Mouse (Mus musculus) forebrain, embryonic 13.5 days (tissue): ENCODE results near the gene Zyg11b. TPM values are rescaled to one million over a fixed set of nuclear protein-coding genes. Genes with fewer than 3 reads are reported as not detected.

Experiments used
- ATAC-seq: fragments of 200-750 bp; cut with Nextera tagmentation; 2 replicates; pipeline ENCODE4 v1.8.0; 2017
- H3K27ac ChIP-seq: fragments of 300-500 bp; sonication (generic); 2 replicates; pipeline ENCODE4 v1.5.1; 2015; ENCODE audit warnings: inconsistent platforms, mild to moderate bottlenecking, moderate library complexity
- H3K27me3 ChIP-seq: fragments of 300-500 bp; sonication (generic); 2 replicates; pipeline ENCODE4 v1.6.1; 2015; ENCODE audit warnings: mild to moderate bottlenecking, inconsistent platforms
- H3K36me3 ChIP-seq: fragments of 300-500 bp; sonication (generic); 2 replicates; pipeline ENCODE4 v1.6.1; 2015; ENCODE audit warnings: mild to moderate bottlenecking, inconsistent platforms; ENCODE audit not compliant: poor library complexity, severe bottlenecking
- H3K4me1 ChIP-seq: fragments of 300-500 bp; sonication (generic); 2 replicates; pipeline ENCODE4 v1.6.1; 2015; ENCODE audit warnings: inconsistent platforms
- H3K4me2 ChIP-seq: fragments of 300-500 bp; sonication (generic); 2 replicates; pipeline ENCODE4 v1.6.1; 2015; ENCODE audit warnings: inconsistent platforms, mild to moderate bottlenecking, moderate library complexity
- H3K4me3 ChIP-seq: fragments of 300-500 bp; sonication (generic); 2 replicates; pipeline ENCODE4 v1.5.1; 2015; ENCODE audit warnings: mild to moderate bottlenecking, inconsistent platforms
- H3K9ac ChIP-seq: fragments of 300-500 bp; sonication (generic); 2 replicates; pipeline ENCODE4 v1.6.1; 2015; ENCODE audit warnings: mild to moderate bottlenecking, inconsistent platforms
- H3K9me3 ChIP-seq: fragments of 300-500 bp; sonication (generic); replicated peaks from 2 replicates; pipeline ENCODE4 v1.6.1; 2016; ENCODE audit warnings: inconsistent platforms
- WGBS: fragments of 180-500 bp; shearing (Covaris S2); methylation state at CpG from one replicate; pipeline ENCODE4 v1.1.7; 2015; 5-methylcytosine and 5-hydroxymethylcytosine counted together
- polyA plus RNA-seq: library from polyadenylated mRNA; unstranded; fragments of >200 nt; fragmentation: Nextera tagmentation; extraction: Ambion mirVana; gene quantifications from 2 replicates; pipeline ENCODE4 v1.2.1, GENCODE M21; 2015

Zyg11b gene
- polyA plus RNA-seq, 1 experiment from 2014 or later: 22.6 TPM

DNA sequence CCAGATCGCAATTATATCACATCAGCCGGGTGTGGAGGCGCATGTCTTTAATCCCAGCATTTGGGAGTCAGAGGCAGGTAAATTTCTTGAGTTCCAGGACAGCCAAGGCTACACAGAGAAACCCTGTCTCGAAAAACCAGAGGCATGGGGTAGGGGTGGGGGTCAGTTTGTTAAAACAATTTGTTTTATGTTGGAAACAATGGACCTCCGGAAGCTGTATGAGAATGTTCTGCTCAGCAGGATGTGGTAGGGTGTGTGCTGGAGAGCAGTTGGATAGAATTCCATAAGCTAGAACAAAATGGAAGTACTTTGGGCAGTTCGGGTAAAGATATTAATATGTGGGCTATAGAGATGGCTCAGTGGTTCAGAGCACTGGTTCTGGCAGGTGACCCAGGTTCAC is 34.5 kb upstream of the Zyg11b start:
- H3K27ac ChIP-seq: no peak overlapping the region
- H3K9ac ChIP-seq: no peak overlapping the region

GRCm38 (mm10) chr4:108332041-108332440 is 31.1 kb upstream of the Zyg11b start:
- Histone ChIP-seq H3K4me3 (no peak overlapping the region), H3K4me2 (no peak overlapping the region), H3K27ac (no peak overlapping the region), H3K9ac (no peak overlapping the region; the same call in 1 of the 2 replicates), H3K9me3 (no peaks in the 10 kb centered on the region), H3K4me1 (peaks cover 10% of the 10 kb centered on the region), H3K27me3 (no peaks in the 10 kb centered on the region), H3K36me3 (peaks cover 49% of the 10 kb centered on the region)
- 90% methylated on average over 9 of the region's 9 CpGs for WGBS
- no peak for ATAC-seq

More for the DNA sequence above, 34.5 kb upstream of the Zyg11b start:
- H3K27me3 ChIP-seq: no peaks in the 10 kb centered on the region
- peaks cover 67% of the 10 kb centered on the region for H3K36me3 ChIP-seq
- H3K9me3 ChIP-seq: no peaks in the 10 kb centered on the region
- H3K4me1 ChIP-seq: peaks cover 9% of the 10 kb centered on the region
- H3K4me3 ChIP-seq: no peak overlapping the region
- WGBS: 91% methylated on average over 6 of the region's 6 CpGs
- no peak for ATAC-seq
- H3K4me2 ChIP-seq: no peak overlapping the region

GRCm38 (mm10) chr4:108329840-108330239 is 28.9 kb upstream of the Zyg11b start:
- Histone ChIP-seq H3K9ac (no peak overlapping the region), H3K9me3 (no peaks in the 10 kb centered on the region), H3K27me3 (no peaks in the 10 kb centered on the region), H3K27ac (no peak overlapping the region; the same call in 1 of the 2 replicates), H3K4me1 (peaks cover 11% of the 10 kb centered on the region), H3K36me3 (peaks cover 36% of the 10 kb centered on the region), H3K4me3 (no peak overlapping the region), H3K4me2 (no peak overlapping the region)
- 95% methylated on average over 6 of the region's 6 CpGs for WGBS
- ATAC-seq: no peak

DNA sequence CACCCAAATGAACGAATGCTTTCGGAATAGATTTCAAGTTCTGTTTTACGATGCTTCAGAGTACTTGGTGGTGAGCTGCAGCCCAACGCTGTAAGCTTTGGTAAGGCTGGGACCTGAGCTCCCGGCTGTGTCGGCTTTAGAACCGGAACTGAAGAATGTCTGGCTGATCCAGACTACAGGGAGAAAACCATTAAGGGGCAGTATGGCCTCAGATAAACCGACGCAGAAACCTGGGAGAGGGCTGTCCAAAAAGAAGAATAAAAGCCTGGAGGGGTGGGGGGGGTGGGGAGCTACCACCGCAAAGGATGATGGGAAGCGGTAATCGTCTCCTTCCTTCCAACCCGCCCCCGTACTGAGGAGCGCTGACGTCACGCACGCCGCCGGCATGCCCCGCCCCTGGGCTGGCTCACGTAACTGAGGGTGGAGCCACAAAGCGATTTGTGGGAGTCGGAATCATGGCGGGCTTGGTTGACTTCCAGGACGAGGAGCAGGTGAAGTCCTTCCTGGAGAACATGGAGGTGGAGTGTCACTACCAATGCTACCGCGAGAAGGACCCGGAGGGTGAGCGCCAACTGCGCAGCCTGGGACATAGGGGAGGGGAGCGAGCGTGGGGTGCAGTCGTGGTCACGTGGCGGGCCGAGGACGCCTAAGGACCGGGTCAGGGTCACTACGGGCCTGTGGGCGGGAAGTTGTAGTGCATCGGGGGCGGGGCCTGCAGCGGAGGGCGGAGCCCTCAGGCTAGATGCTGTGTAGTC is 27.0 kb upstream of the Zyg11b start, which contains the start of gene Coa7:
Gene Coa7, plus strand, starts transcription at position 411 of the 755 bp plus-strand sequence.
- Histone ChIP-seq H3K27ac (peak within 1 kb of the TSS; percentile 94), H3K4me3 (peak within 1 kb of the TSS; percentile 65), H3K9me3 (no peaks in the 10 kb centered on the region), H3K4me1 (peaks cover 11% of the 10 kb centered on the region), H3K9ac (peak within 1 kb of the TSS; percentile 72), H3K36me3 (peaks cover 18% of the 10 kb centered on the region), H3K27me3 (no peaks in the 10 kb centered on the region), H3K4me2 (peak within 1 kb of the TSS; percentile 62)
- peak; percentile 95 for ATAC-seq
- WGBS: under 1% methylated on average over 45 of the region's 45 CpGs

DNA sequence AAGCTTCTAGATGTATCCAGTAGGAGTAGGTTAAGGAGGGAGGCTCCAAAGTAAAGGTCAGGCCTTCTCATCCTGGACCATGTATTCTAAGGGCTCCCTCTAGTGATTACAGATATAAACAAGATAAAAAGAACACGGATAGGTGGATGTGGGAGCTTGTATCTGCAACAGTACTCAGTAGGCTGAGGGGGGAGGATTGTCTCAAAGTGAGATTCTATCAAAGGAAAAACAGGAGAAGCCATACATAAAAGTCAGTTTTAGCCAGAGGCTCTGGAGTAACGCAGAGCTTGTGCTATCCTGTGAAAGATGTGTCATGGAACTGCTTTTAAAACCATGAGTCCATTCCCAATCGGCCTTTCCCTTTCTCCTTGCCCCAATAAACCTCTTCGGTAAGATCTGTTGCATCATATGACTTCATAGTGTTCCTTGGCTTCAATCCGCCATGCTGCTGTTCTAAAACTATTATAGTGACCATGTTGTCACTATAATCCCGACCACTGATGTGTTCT is 26.2 kb upstream of the Zyg11b start:
- Histone ChIP-seq H3K27ac (peak overlapping the region; percentile 94), H3K36me3 (peaks cover 11% of the 10 kb centered on the region), H3K9ac (peak overlapping the region; percentile 72), H3K4me2 (peak overlapping the region; percentile 62), H3K27me3 (no peaks in the 10 kb centered on the region), H3K4me3 (peak overlapping the region; percentile 65), H3K4me1 (peaks cover 11% of the 10 kb centered on the region), H3K9me3 (no peaks in the 10 kb centered on the region)
- peak; percentile 25; the same call in 1 of the 2 replicates for ATAC-seq
- WGBS: 40% methylated on average over 6 of the region's 6 CpGs

- Histone ChIP-seq H3K4me2 (no peak overlapping the region), H3K36me3 (no peaks in the 10 kb centered on the region), H3K4me1 (peaks cover 7% of the 10 kb centered on the region), H3K4me3 (no peak overlapping the region), H3K27ac (no peak overlapping the region), H3K9me3 (no peaks in the 10 kb centered on the region), H3K9ac (no peak overlapping the region), H3K27me3 (no peaks in the 10 kb centered on the region)
- no peak for ATAC-seq
- WGBS: 74% methylated on average over 5 of the region's 5 CpGs
Observed at GRCm38 (mm10) chr4:108323588-108323987, 22.7 kb upstream of the Zyg11b start.

GRCm38 (mm10) chr4:108320627-108321380 is 19.9 kb upstream of the Zyg11b start:
- H3K27ac ChIP-seq: no peak overlapping the region
- H3K4me2 ChIP-seq: no peak overlapping the region
- ATAC-seq: no peak
- H3K27me3 ChIP-seq: no peaks in the 10 kb centered on the region
- H3K4me1 ChIP-seq: no peaks in the 10 kb centered on the region
- no peaks in the 10 kb centered on the region for H3K9me3 ChIP-seq
- H3K36me3 ChIP-seq: no peaks in the 10 kb centered on the region
- no peak overlapping the region for H3K4me3 ChIP-seq
- no peak overlapping the region for H3K9ac ChIP-seq
- 79% methylated on average over 7 of the region's 7 CpGs for WGBS

GRCm38 (mm10) chr4:108319747-108320146 is 18.9 kb upstream of the Zyg11b start:
- Histone ChIP-seq H3K4me2 (no peak overlapping the region), H3K4me3 (no peak overlapping the region), H3K9me3 (no peaks in the 10 kb centered on the region), H3K36me3 (no peaks in the 10 kb centered on the region), H3K27me3 (no peaks in the 10 kb centered on the region), H3K4me1 (no peaks in the 10 kb centered on the region), H3K9ac (no peak overlapping the region), H3K27ac (no peak overlapping the region)
- 73% methylated on average over 6 of the region's 6 CpGs for WGBS
- ATAC-seq: no peak

- WGBS: 85% methylated on average over 7 of the region's 8 CpGs
- Histone ChIP-seq H3K4me2 (no peak overlapping the region), H3K9me3 (no peaks in the 10 kb centered on the region), H3K27me3 (no peaks in the 10 kb centered on the region), H3K4me1 (no peaks in the 10 kb centered on the region), H3K27ac (no peak overlapping the region), H3K4me3 (no peak overlapping the region), H3K9ac (no peak overlapping the region), H3K36me3 (no peaks in the 10 kb centered on the region)
- no peak for ATAC-seq
Observed at GRCm38 (mm10) chr4:108318649-108319615, 18.0 kb upstream of the Zyg11b start.

GRCm38 (mm10) chr4:108317656-108318605 is 17.0 kb upstream of the Zyg11b start:
- 83% methylated on average over 12 of the region's 12 CpGs for WGBS

More at GRCm38 (mm10) chr4:108317656-108318605, 17.0 kb upstream of the Zyg11b start:
- no peak overlapping the region for H3K4me3 ChIP-seq
- H3K4me2 ChIP-seq: no peak overlapping the region
- ATAC-seq: no peak
- no peaks in the 10 kb centered on the region for H3K36me3 ChIP-seq
- H3K27me3 ChIP-seq: no peaks in the 10 kb centered on the region
- H3K27ac ChIP-seq: no peak overlapping the region
- no peak overlapping the region for H3K9ac ChIP-seq
- no peaks in the 10 kb centered on the region for H3K4me1 ChIP-seq
- H3K9me3 ChIP-seq: no peaks in the 10 kb centered on the region
